Mouse (Mus musculus): ENCODE results near the gene Cenpi. TPM values are rescaled to one million over a fixed set of nuclear protein-coding genes. Genes with fewer than 3 reads are reported as not detected.

Cenpi gene
- 18.1 TPM for polyA plus RNA-seq (2014; fragmentation: Illumina TruSeq; extraction: RNeasy Lipid Tissue Mini Kit (QIAGEN cat#74804))

GRCm38 (mm10) chrX:134307534-134308274, at the start of gene Cenpi:
Gene Cenpi, plus strand, starts transcription at chrX:134308084.

DNA sequence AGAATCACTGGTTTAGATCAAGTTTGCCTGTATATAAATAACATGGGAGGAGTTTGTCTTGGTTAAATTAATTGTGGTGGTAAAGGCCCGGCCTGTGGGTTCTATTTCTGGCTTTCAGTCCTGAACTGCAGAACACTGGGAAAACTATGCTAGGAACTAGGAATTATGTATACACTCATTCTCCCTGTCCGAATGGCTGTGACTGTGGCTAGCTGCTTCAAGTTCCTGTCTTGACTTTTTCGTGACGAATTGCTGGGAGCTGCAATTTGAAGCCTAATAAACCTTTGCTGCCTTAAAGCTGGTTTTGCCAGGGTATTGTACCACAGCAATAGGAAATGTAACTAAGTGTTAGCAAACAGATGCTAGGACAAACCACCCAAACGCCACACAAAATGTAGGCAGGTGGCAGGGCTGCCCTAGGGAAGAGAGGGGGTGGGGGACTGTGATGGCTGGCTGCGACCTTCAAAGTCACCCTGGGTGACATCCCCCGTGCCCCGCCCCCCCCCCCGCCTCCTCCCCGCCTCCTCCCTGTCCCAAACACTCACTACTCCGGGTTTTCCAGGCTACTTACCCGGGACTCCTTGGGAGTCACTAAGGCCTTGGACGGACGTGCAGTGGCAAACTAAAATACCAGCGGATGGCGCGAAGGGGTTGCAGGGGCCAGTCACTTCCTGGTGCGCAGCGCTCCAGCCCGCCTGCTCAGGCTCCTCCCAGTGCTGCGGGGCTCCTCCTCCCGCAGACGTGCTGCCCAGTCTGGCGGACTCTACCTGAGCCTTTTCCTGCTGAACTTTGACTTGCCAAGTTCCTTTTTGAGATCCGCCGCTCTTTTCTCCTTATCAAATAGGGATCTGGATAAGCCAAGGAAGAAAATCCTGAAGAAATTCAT, 31.4 kb upstream of the Cenpi start, which contains the start of gene Trmt2b:
Gene Trmt2b, minus strand, starts transcription at position 710 of the 886 bp plus-strand sequence.

GRCm38 (mm10) chrX:134403863-134404583, 96.1 kb downstream of the Cenpi start, which contains the start of gene Drp2:
Gene Drp2, plus strand, starts transcription at chrX:134404551.

Other genes with a start within 250 kb of the Cenpi start
- 104 TPM for gene Cstf2, start 248.9 kb upstream of the Cenpi start, polyA plus RNA-seq (2014; fragmentation: Illumina TruSeq; extraction: RNeasy Lipid Tissue Mini Kit (QIAGEN cat#74804))
- gene Xkrx, start 146.0 kb upstream of the Cenpi start, polyA plus RNA-seq (2014; fragmentation: Illumina TruSeq; extraction: RNeasy Lipid Tissue Mini Kit (QIAGEN cat#74804)) = 0.46 TPM
- gene Arl13a, start 120.6 kb upstream of the Cenpi start, polyA plus RNA-seq (2014; fragmentation: Illumina TruSeq; extraction: RNeasy Lipid Tissue Mini Kit (QIAGEN cat#74804)) = not detected
- gene Nox1, start 86.1 kb upstream of the Cenpi start, polyA plus RNA-seq (2014; fragmentation: Illumina TruSeq; extraction: RNeasy Lipid Tissue Mini Kit (QIAGEN cat#74804)) = 0.17 TPM
- gene Trmt2b, start 31.1 kb upstream of the Cenpi start, polyA plus RNA-seq (2014; fragmentation: Illumina TruSeq; extraction: RNeasy Lipid Tissue Mini Kit (QIAGEN cat#74804)) = 54.2 TPM
- gene Tmem35a, start 12.9 kb upstream of the Cenpi start, polyA plus RNA-seq (2014; fragmentation: Illumina TruSeq; extraction: RNeasy Lipid Tissue Mini Kit (QIAGEN cat#74804)) = 146 TPM
- 2.1 TPM for gene Drp2, start 96.5 kb downstream of the Cenpi start, polyA plus RNA-seq (2014; fragmentation: Illumina TruSeq; extraction: RNeasy Lipid Tissue Mini Kit (QIAGEN cat#74804))
- 0.23 TPM for gene Taf7l, start 168.4 kb downstream of the Cenpi start, polyA plus RNA-seq (2014; fragmentation: Illumina TruSeq; extraction: RNeasy Lipid Tissue Mini Kit (QIAGEN cat#74804))
- gene Timm8a1, start 233.8 kb downstream of the Cenpi start, polyA plus RNA-seq (2014; fragmentation: Illumina TruSeq; extraction: RNeasy Lipid Tissue Mini Kit (QIAGEN cat#74804)) = 113 TPM

Data from ovary, adult 10 weeks (tissue).